Mouse (Mus musculus): ENCODE measurements around the gene Iffo1.

DNA sequence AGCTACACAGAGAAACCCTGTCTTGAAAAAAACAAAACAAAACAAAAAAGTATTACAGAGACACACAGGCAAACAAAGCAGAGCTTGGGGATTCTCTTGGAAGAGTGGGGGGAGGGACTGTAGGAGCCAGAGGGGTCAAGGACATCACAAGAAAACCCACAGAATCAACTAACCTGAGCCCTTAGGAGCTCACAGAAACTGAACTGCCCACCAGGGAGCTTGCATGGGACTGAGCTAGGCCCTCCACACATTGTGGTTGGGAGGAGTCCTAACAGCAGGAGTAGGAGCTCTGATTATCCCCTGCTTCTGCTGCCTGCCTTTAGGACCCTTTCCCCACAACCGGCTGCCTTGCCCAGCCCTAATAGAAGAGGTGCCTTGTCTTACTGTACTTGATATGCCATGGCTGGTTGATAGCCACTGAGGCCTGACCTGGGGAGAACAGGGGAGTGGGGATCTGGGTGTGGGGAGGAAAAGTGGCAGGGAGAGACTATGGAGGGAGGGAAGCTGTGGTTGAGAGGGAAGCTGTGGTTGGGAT, 50.6 kb downstream of the Iffo1 start:
- TF ChIP-seq ZMIZ1 (IDR thresholded peaks at IDR 0.05; ENCODE audit: low read depth, low read length) (no peak), POLR2A (IDR thresholded peaks at IDR 0.05; ENCODE audit: control insufficient read depth in 1 of 2, insufficient read depth in 1 of 2, low read depth in 1 of 2, low read length in 2 of 2, poor library complexity in 1 of 2) (no peak), POLR2AphosphoS2 (IDR thresholded peaks at IDR 0.05; ENCODE audit: low read length) (no peak), CTCF (IDR thresholded peaks at IDR 0.05 in 2 of 3, conservative IDR thresholded peaks at IDR 0.05 in 1 of 3; ENCODE audit: control insufficient read depth in 1 of 3, insufficient read depth in 1 of 3, low read depth in 2 of 3, low read length in 3 of 3, poor library complexity in 1 of 3, severe bottlenecking in 1 of 3) (no peak), GABPA (IDR thresholded peaks at IDR 0.05; ENCODE audit: low read depth, low read length) (no peak), E2F4 (IDR thresholded peaks at IDR 0.05; ENCODE audit: borderline replicate concordance, low read depth, low read length) (no peak), MAX (IDR thresholded peaks at IDR 0.05; ENCODE audit: low read length) (no peak), MYC (IDR thresholded peaks at IDR 0.05; ENCODE audit: low read depth, low read length) (no peak), MYB (IDR thresholded peaks at IDR 0.05; ENCODE audit: low read depth, low read length) (no peak), EP300 (IDR thresholded peaks at IDR 0.05; ENCODE audit: low read depth in 1 of 2, low read length in 2 of 2) (no peak), RAD21 (IDR thresholded peaks at IDR 0.05; ENCODE audit: low read depth, low read length) (no peak), NRF1 (IDR thresholded peaks at IDR 0.05; ENCODE audit: insufficient read depth, low read depth, low read length, poor library complexity, severe bottlenecking) (no peak), HCFC1 (IDR thresholded peaks at IDR 0.05; ENCODE audit: low read depth, low read length) (no peak), JUND (IDR thresholded peaks at IDR 0.05; ENCODE audit: low read depth, low read length) (no peak)

All from MEL (cell line).